Mouse (Mus musculus): ENCODE data around the gene Nhlrc1.

The Nhlrc1 gene

DNA sequence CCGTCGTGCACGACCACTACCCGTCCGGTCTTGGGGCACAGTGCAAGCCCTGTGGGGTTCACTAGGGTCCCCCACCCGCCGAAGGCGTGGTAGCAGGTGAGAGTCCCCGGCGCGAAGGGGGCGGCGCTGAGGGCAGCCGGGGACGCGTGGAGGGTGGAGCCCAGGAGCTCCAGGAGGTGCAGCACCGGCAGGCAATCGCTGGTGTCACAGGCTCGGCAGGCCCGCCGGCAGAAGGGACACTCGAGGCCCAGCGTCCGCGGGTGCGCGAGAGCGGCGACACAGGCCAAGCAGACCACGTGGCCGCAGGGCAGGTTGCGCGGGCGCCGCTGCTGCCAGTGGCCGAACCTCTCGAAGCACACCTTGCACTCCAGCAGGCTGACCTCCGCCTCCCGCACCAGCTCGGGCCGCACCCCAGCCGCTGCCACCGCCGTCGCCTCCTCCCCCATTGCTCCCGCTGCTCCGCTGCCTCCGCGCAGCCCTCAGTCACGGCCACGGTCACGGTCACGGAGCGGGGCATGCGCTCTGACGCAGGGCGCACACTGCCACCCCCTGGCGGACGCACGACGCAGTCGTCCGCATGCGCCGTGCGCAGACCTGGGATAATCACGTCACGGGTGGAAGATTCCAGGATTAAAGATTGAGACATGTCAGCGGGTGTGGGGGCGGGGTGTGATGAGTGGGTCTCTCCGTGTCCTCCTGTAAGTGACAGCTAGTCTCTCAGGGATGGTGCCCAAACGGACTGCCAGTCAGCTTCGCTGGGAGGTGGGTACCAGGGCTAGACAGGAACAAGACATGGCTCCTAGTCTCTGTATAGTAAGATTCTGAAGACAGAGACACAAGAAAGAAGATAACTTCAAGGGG is at the start of gene Nhlrc1:
Gene Nhlrc1 (minus strand): TSS at position 517 of the 861 bp plus-strand sequence.
- DNase-seq (ENCODE audit: low spot score), result peak; percentile 87

DNA sequence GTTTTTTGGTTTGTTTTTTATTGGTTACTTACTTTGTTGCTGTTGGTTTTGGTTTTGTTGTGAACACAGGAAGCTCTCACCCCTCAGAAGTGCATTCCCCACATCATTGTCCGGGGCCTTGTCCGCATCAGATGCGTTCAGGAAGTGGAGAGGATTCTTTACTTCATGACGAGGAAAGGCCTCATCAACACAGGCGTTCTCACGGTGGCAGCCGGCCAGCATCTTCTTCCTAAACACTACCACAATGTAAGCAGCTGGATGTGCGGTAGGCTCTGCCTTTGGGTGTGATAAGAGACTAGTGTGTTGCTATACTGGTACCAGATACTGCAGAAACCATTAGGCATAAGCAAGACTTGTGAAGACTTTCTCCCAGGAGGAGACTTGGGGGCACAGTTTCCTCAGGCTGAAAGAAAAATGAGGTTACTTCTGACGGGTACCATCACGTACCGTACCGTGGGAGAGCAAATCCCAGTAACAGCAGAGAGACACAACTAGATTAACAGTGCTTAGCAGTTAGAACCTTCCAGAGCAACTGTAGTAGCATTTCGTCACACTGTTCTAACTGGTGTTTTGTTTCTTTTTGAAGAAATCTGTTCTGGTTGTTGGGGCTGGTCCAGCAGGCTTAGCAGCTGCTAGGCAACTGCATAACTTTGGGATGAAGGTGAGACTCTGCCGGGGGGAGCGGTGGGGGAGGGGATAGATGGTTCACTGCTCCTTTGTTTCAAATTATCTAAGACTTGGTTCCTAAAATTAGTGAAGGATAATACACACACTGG is 49.5 kb upstream of the Nhlrc1 start:
- peak; percentile 30 for DNase-seq (ENCODE audit: low spot score)

DNA sequence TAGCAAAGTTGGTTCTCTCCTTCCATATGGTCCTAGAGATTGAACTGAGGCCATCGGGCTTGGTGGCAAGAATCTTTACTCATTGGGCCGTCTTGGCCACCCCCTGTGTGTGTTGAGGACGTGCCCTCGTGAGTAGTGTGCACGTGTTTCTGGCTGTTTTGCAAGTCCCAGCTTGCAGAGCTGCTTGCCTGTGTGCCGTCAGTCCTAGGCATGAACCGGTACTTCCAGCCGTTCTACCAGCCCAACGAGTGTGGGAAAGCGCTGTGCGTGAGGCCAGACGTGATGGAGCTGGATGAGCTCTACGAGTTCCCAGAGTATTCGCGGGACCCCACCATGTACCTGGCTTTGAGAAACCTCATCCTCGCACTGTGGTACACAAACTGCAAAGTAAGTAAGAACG is 48.1 kb upstream of the Nhlrc1 start:
- DNase-seq (ENCODE audit: low spot score), result no peak

DNA sequence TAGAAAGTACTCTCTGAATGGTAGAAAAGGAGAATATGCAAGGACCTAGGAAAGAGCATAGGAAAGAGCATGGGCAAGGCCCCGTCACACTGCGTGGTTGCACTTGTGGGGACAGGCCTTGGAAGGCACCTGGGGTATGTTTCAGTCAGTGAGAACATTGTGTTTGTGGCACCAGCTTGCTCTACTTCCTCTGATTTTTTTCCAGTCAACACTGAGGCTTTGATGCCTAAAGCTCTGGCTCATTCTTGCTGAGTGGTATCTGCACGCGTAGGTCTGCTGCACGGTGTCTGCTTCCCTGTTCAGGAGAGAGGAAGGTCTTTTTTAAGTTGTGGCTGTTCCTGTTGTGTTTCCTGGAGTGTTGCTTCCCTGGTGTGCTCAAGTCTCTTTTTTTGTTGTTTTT is 42.1 kb upstream of the Nhlrc1 start:
- DNase-seq (ENCODE audit: low spot score), result no peak

DNA sequence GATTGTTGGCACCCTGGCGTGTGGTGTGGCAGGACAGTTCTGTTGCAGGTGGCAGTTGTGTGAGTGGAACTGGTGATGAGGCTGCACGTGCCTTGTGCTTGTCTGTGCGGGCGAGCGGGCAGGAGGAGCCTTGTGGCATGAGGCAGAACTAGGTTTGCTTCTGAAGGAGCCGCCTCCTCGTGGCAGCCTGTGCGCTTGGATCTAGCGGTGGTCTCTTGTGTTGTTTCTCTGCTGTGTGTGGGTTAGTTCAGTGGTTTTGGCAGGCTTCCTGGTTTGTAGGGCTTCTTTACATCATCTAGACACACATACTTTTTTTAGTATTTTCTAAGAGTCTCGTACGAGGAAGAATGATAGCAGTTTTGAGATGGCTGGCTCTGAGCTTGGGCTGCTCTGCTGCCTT is 41.5 kb upstream of the Nhlrc1 start:
- DNase-seq (ENCODE audit: low spot score), result no peak

DNA sequence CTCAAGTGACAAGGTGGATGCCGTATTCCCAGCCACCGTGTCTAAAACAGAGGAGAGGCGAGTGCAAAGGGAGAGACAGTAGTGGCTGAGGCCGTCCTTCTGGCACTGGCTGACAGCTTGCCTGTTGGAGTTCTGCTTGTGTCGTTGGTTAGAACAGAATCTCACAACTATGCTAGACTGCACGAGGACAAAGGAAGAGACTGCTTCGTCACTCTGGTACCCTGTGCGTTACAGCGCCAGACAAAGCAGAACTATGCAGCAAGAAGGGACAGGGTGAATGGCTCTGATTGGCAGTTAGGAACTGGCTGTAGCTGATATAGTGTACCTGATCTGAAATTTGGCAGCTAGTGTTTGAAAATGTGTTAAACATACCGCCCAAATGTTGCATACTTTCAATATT is 39.3 kb upstream of the Nhlrc1 start:
- DNase-seq (ENCODE audit: low spot score), result no peak

DNA sequence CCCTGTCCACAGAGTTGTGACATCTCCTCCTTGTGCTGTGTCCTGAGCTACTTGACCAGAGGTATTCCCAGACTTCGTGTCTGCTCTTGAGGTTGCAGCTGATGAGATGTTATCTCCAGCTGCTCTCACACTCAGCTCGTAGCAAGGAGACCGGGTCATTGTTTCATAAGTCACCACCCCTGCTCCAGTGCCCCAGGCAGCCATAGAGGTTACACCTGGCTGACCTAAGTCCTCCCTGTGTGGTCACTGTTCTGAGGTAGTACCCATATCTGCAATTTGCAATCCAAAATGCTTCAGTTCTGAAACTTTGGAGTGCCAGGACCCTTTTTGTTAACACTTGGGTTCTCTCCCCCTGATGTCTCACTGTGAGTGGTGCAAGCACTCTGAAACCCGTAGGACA is 35.4 kb upstream of the Nhlrc1 start:
- no peak for DNase-seq (ENCODE audit: low spot score)

DNA sequence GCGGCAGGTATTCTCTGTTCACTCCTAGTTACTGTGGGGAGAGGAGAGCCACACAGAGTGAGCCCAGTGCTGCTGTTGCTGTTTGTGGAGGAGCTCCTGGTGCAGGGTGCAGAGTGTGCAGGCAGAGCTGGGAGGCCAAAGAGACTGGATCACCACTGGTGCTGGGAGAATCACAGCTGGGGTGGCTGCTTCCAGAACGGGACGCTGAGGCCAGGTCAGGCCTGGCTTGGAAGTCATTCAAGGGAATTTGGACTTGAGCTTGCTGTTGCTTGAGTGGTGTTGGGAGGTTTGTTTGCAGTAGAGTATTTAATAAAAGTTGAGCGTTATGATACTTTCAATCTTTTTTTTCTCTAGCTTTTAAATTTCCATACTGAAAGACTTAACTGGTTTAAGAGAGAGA is 33.3 kb upstream of the Nhlrc1 start:
- no peak for DNase-seq (ENCODE audit: low spot score)

DNA sequence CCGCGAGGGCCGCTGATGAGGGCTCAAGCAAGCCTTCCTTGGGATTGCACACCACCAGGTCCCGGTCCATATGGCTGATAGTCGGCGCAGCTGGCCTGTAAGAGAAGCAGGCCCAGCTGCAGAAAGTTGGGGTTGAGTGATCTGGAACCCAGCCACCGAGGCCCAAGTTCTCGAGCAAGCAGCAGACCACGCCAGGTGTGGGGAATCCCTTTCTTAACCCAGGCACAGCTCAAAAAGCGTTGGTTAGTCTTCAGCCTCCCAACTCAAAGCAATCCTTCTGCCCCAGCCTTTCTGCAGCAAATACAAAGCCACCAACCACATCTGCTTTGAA is 29.9 kb upstream of the Nhlrc1 start, which contains the start of gene Tpmt:
Gene Tpmt (minus strand): TSS at position 121 of the 331 bp plus-strand sequence.
- peak; percentile 53 for DNase-seq (ENCODE audit: low spot score)

DNA sequence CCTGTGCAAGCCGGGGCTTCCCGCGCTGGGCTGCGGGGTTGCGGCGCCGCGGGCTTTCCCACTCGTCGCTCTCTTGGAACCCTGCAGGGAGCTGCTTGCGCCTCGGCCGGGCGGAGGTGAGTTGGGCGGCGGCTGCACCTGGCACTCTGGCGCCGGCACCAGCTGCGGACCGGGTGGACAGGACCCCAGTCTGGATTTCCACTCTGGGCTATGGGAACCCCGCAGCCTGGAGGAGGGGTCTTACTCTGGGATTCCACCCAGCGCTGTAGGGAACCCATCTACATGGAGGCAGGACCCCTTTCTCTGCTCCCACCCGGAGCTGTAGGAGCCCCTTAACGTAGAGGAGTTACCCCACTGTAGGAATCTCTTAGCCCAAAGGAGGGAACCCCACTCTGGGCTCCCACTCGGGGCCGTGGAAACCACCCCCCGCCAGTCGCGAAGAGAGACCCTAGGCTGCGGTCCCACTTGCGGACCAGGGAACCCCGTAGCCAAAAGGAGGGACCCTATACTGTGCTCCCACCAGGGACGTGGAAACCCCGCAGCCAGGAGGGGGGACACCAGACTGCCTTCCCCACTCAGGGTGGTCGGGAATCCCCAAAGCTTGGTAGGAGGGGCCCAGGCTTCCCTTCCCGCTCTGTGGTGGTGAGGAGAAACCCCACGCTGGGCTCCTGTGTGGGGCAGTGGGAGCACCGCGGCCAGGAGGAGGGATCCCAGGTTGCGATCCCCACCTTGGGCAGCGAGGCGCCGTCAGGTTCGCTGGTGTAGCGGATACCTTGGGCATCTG is 29.4 kb upstream of the Nhlrc1 start:
- peak; percentile 55 for DNase-seq (ENCODE audit: low spot score)

DNA sequence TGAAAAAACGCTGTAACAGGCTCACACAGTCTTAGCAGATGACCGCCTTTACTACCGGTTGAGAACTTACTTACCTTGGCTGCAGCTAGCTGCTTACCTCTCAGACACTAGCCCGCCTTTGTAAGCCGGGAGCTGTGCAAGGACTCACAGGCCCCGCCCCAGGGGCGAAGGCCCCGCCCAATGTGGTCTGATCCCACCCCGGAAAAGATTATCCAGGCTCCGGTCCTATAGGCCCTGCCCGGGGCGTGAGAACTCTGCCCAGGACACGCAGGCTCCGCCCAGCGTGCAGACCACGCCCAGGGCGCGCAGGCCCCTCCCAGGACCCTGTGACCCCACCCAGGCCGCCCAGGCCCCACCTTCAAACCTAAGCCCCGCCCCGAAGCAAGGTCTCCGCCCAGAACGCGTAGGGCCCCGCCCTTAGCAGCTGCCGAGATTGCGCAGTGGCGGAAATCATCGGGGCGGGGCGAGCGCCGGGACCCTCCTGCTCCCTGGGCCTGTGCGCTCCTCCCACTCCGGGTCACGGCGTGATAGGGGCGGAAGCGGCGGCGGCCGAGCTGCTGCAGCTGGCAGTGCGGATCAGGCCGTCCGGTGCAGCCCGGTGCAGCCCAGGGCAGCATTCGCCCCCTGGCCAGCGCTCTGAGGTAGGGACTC is 28.5 kb upstream of the Nhlrc1 start, which contains the start of gene Kdm1b:
Gene Kdm1b (plus strand): TSS at position 470 of the 651 bp plus-strand sequence.
- peak; percentile 100 for DNase-seq (ENCODE audit: low spot score)

DNA sequence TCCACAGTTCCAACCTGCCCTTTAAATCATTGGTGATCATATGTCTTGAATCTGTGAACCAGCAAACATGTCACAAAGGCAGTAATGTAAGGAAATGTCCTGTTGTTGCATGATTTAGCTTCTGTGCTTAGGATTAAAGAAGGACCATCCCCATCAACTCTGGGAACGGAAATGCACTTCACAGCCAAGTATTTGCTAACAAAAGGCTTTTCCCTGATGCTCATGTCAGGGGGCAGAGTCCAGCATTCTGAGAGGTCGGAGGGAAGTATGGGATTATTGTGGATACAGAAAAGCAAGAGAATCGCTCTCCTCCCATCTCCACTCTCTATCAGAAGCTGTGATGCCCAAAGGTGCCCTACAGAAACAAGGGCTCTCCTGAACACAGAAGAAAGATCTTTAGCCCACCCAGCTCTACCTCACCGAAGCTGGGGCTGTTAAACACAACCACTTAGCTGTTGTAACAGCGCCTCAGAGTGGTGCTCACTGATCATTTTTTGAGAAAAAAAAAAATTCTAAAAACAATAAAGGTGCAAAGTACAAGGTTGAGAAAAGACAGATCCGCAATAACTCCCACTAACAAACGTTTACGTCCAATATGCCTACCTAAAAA is 27.5 kb upstream of the Nhlrc1 start:
- no peak for DNase-seq (ENCODE audit: low spot score)

DNA sequence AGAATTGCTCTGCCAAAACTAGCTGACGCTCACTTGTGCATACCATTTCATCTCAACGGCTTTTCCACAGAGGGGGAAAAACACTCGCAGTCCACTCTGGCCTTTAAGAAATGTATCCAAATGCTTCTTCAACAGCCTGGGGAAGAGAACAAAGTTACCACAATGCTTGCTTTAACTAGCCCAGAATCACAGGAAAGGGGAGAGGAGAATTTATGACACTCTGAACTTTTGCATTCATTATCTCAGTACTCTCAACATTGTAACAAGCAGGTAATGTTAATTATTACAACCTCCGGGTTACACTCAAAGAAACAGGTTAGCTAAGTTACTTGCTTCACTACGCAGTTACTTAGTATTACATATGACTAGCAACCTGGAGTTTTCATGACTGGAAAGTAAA is 25.4 kb upstream of the Nhlrc1 start:
- no peak for DNase-seq (ENCODE audit: low spot score)

DNA sequence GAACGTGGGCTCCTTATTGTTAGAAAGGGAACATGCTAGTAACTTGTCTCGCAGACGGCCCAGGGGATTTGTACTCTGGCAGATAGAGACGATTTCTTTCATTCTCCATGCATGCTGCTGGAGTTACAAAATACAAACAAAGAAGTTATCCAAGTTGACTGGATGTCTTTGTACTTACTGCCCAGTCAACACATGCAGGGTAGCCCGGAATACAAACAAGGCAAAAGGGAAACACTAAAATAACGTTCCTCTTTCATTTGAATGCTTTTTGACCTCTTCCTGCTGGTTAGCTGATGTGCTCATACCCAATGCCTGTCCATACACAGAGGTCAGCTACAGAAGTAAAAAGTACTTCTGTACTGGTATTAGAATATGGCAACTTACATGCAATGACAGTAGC is 23.3 kb upstream of the Nhlrc1 start:
- no peak for DNase-seq (ENCODE audit: low spot score)

DNA sequence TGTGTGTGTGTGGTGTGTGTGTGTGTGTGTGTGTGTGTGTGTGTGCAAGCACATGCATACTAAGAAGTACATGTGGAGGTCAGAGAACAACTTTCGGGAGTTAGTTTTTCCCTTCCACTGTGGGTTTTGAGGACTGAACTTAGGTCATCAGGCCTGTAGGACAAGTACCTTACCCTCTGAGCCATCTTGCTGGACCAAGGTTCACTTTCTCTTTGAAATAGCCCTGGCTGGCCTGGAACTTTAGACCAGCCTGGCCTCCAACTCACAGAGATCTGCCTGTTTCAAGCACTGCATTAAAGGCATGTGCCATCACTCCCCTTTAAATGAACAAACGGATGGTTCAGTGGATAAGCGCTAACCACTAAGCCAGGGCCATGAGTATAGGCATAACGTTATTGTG is 19.0 kb upstream of the Nhlrc1 start:
- DNase-seq (ENCODE audit: low spot score), result no peak

DNA sequence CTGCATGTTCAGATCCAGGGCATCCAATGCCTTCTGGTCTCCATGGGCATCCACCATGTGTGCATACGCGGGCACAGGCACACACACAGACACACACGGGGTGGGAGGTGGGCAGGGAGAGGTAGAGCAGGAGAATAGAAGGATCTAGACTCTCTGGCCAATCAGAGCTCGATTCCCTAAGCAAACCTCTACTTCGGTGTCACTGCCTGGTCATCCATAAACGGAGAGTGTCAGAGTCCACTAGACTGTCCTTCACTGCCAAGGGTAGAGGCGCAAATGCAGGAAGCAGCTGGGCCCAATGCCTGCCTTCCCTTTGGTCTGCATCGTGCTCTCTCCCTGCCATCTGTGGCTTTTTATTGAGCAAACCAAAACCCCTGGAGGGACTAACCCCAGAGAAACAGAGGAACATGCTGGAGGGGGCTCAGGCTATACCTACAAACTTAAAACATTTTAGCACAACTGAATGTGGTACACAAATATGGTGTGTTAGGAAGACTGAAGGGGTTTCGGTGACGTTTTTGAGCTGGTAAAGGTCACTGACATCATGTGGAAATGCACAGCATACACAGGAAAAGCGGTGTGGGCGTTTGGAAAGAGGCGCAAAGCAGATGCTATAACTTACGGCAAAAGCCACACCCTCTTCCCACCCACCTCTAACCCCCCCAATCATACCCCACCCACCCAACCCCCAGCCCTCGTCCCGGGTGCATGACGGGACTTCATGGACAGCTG is 15.9 kb upstream of the Nhlrc1 start:
- no peak for DNase-seq (ENCODE audit: low spot score)

DNA sequence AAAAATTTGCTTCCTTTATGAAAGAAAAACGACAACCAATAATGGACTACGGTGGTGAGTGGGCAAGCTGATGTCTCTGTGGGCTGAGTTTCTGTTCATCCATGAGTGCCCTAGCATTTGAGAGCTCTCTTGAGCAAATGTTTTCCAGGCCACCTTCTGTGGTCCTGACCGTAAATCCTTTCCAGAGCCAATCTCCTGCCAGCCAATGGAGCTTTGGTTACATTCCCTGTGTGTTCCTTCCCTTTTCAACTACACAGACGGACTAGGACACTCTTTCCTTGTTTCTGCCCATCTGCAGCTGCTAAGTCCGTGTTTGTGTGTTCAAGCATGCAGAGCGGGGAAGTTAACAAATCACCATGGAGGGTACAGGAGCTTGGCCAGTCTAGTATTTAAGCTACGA is 6.1 kb upstream of the Nhlrc1 start:
- no peak for DNase-seq (ENCODE audit: low spot score)

DNA sequence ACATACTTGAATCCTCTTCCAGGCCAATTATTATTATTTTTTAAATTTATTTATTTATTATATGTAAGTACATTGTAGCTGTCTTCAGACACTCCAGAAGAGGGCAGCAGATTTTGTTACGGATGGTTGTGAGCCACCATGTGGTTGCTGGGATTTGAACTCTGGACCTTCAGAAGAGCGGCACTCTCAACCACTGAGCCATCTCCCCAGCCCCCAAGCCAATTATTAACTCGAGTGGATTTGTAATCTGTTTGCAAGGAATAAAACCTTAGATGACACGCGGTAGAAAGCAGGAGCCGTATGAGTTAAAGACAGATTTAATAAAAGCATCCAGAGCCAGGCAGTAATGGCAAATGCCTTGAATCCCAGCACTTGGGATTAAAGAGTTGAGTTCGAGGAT is 5.1 kb upstream of the Nhlrc1 start:
- no peak for DNase-seq (ENCODE audit: low spot score)

DNA sequence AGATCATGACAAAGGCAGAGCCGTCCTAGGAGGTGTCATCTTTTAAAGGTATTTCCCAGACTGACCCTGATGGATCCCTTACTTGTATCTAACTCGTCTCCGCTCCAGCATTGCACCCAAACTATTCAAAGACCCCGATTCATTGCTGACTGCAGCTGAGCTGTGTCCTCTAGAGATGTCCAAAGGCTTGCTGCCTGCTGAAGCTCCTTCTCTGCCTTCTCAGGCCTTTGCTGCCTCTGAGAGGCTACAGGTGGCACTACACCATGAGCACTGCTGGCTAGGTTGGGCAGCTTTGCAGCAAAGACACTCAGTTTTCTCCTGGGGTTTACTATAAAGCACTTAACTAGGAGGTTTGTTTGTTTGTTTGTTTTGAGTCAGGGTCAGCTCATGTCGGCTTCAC is 2.6 kb upstream of the Nhlrc1 start:
- peak; percentile 73 for DNase-seq (ENCODE audit: low spot score)

DNA sequence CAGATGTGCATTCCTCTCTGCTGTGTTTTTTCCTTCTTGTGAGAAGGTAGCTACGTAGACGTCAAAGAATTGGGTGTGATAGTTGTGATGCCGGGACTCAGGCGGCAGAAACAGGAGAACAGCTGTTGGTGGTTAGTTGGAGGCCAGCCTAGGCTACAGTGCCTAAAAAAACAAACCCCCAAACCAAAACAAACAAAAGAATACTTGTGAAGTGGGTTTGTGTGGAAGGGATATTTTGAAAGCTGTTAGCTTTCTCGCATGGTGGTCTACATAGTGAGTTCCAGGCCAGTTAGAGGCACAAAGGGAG is 498 bp upstream of the Nhlrc1 start:
- DNase-seq (ENCODE audit: low spot score), result no peak

DNA sequence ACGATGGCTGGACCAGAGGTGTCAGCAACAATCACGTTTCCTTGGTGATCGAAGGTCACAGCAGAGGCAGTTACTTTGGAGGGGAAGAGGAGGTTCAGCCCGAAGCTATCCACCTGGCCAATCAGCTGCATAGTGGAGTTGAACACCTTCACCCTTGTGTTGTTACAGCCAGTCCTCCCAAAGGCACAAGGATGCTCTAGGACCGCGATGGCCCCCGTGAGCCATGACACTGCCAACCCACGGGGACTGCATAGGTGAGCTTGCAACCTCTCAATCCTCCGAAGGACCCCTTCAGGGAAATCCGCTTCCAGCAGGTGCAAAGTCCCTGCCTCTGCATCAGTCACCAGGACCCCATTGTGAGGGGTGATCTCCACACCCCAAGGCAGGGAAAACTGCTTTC is 910 bp downstream of the Nhlrc1 start:
- no peak for DNase-seq (ENCODE audit: low spot score)

All from testis, postnatal 10 days (tissue).